Mouse (Mus musculus) liver, postnatal 0 days (tissue): ENCODE measurements around the gene Ubald1. TPM values are rescaled to one million over a fixed set of nuclear protein-coding genes. Genes with fewer than 3 reads are reported as not detected.

Source experiments
- ATAC-seq: fragments of 200-750 bp; cut with Nextera tagmentation; 2 replicates; pipeline ENCODE4 v1.8.0; 2017; ENCODE audit warnings: mild to moderate bottlenecking, moderate library complexity
- DNase-seq: peaks from one replicate; pipeline ENCODE4 v3.0.0-alpha.2; 2016
- H3K27ac ChIP-seq: fragments of 300-500 bp; sonication (generic); 2 replicates; pipeline ENCODE4 v1.5.1; 2014; ENCODE audit warnings: antibody characterized with exemption, moderate library complexity, mild to moderate bottlenecking, low read depth
- H3K27me3 ChIP-seq: fragments of 300-500 bp; sonication (generic); 2 replicates; pipeline ENCODE4 v1.6.1; 2014; ENCODE audit warnings: low read length, control low read depth, mixed read lengths; ENCODE audit not compliant: insufficient read depth
- H3K36me3 ChIP-seq: fragments of 300-500 bp; sonication (generic); replicated peaks from 2 replicates; pipeline ENCODE4 v1.6.1; 2014; ENCODE audit warnings: mild to moderate bottlenecking, control low read depth, low read length, moderate library complexity, mixed read lengths; ENCODE audit not compliant: insufficient read depth
- H3K4me1 ChIP-seq: fragments of 300-500 bp; sonication (generic); 2 replicates; pipeline ENCODE4 v1.6.1; 2014; ENCODE audit warnings: antibody characterized with exemption, mild to moderate bottlenecking, control low read depth; ENCODE audit not compliant: insufficient read depth
- H3K4me2 ChIP-seq: fragments of 300-500 bp; sonication (generic); 2 replicates; pipeline ENCODE4 v1.6.1; 2014; ENCODE audit warnings: low read depth, mild to moderate bottlenecking, low read length, moderate library complexity, mixed read lengths
- H3K4me3 ChIP-seq: fragments of 300-500 bp; sonication (generic); 2 replicates; pipeline ENCODE4 v1.5.1; 2014; ENCODE audit warnings: low read depth, low read length
- H3K9ac ChIP-seq: fragments of 300-500 bp; sonication (generic); replicated peaks from 2 replicates; pipeline ENCODE4 v1.6.1; 2014; ENCODE audit warnings: mild to moderate bottlenecking, moderate library complexity
- H3K9me3 ChIP-seq: fragments of 300-500 bp; sonication (generic); 2 replicates; pipeline ENCODE4 v1.6.1; 2016; ENCODE audit warnings: mild to moderate bottlenecking, control low read depth, low read length, mixed read lengths
- CTCF ChIP-seq: sonication (generic); IDR thresholded peaks from 2 replicates; pipeline ENCODE4 v1.5.1; 2016; ENCODE audit warnings: antibody characterized with exemption, low read depth
- EP300 ChIP-seq: IDR thresholded peaks from 2 replicates; pipeline ENCODE4 v1.6.1; 2016; ENCODE audit warnings: antibody characterized with exemption, low read depth, mild to moderate bottlenecking
- WGBS: fragments of 180-500 bp; shearing (Covaris S2); extraction: QIAGEN DNeasy Blood & Tissue Kit; methylation state at CpG from one replicate; pipeline ENCODE4 v1.1.7; 2014; ENCODE audit not compliant: insufficient replicate concordance; 5-methylcytosine and 5-hydroxymethylcytosine counted together
- polyA plus RNA-seq: library from polyadenylated mRNA; unstranded; fragments of >200 nt; fragmentation: Nextera tagmentation; extraction: Ambion mirVana; gene quantifications from 2 replicates; pipeline ENCODE4 v1.2.1, GENCODE M21; 2015

The Ubald1 gene
- polyA plus RNA-seq, 1 experiment from 2014 or later = 16.7 TPM

- no peak overlapping the region for H3K4me2 ChIP-seq
- peaks cover 32% of the 10 kb centered on the region for H3K4me1 ChIP-seq
- H3K9me3 ChIP-seq = no peaks in the 10 kb centered on the region
- no peak overlapping the region for H3K4me3 ChIP-seq
- ATAC-seq (no peak), DNase-seq (no peak)
- H3K27me3 ChIP-seq = no peaks in the 10 kb centered on the region
- TF ChIP-seq EP300 (no peak), CTCF (peak; percentile 65)
- 97% methylated on average over 2 of the region's 2 CpGs for WGBS
- no peak overlapping the region for H3K27ac ChIP-seq
- no peak overlapping the region for H3K9ac ChIP-seq
- peaks cover 31% of the 10 kb centered on the region for H3K36me3 ChIP-seq
These were observed 29.6 kb upstream of the Ubald1 start for GRCm38 (mm10) chr16:4909745-4910144.

DNA sequence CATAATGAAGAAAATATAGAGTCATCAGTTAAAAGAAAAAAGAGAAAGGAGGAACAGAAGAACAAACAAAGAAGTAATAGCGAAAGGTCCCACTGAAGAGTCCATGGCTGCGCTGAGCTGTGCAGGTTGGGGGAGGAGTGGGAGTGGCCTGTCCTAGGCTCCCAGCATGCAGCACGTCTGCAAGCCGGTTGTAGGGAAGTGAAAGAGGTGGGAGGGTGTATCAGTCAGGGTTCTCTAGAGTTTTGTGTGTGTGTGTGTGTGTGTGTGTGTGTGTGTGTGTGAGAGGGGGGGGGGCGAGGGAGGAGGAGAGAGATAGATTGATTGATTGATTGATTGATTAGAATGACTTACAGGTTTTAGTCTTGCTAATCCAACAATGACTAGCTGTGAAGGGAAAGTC, 27.9 kb upstream of the Ubald1 start:
- ATAC-seq = peak; percentile 79
- Histone ChIP-seq H3K4me1 (peaks cover 32% of the 10 kb centered on the region), H3K9me3 (no peaks in the 10 kb centered on the region), H3K36me3 (peaks cover 31% of the 10 kb centered on the region), H3K4me2 (no peak overlapping the region), H3K4me3 (no peak overlapping the region), H3K27ac (peak overlapping the region; percentile 57), H3K27me3 (no peaks in the 10 kb centered on the region), H3K9ac (no peak overlapping the region)
- 28% methylated on average over 4 of the region's 5 CpGs for WGBS
- TF ChIP-seq EP300 (no peak), CTCF (no peak)
- peak; percentile 71 for DNase-seq

GRCm38 (mm10) chr16:4907386-4907785, 27.3 kb upstream of the Ubald1 start:
- Histone ChIP-seq H3K27me3 (no peaks in the 10 kb centered on the region), H3K27ac (peak overlapping the region; percentile 57)

GRCm38 (mm10) chr16:4906559-4906958, 26.4 kb upstream of the Ubald1 start:
- Histone ChIP-seq H3K27ac (no peak overlapping the region), H3K9me3 (no peaks in the 10 kb centered on the region), H3K9ac (no peak overlapping the region), H3K4me3 (no peak overlapping the region), H3K4me1 (peaks cover 29% of the 10 kb centered on the region), H3K27me3 (no peaks in the 10 kb centered on the region), H3K36me3 (peaks cover 26% of the 10 kb centered on the region), H3K4me2 (no peak overlapping the region)
- DNase-seq = no peak
- TF ChIP-seq CTCF (no peak), EP300 (no peak)
- no peak for ATAC-seq

More at GRCm38 (mm10) chr16:4907386-4907785, 27.3 kb upstream of the Ubald1 start:
- no peak for TF ChIP-seq EP300
- TF ChIP-seq CTCF = no peak
- Histone ChIP-seq H3K9ac (no peak overlapping the region), H3K9me3 (no peaks in the 10 kb centered on the region), H3K36me3 (peaks cover 31% of the 10 kb centered on the region), H3K4me3 (no peak overlapping the region), H3K4me1 (peaks cover 29% of the 10 kb centered on the region), H3K4me2 (no peak overlapping the region)
- ATAC-seq = peak; percentile 31
- DNase-seq = no peak
- WGBS = 69% methylated on average over 2 of the region's 2 CpGs

- H3K4me3 ChIP-seq = no peak overlapping the region
- TF ChIP-seq EP300 (no peak), CTCF (no peak)
- peaks cover 17% of the 10 kb centered on the region for H3K36me3 ChIP-seq
- H3K27ac ChIP-seq = no peak overlapping the region
- no peak overlapping the region for H3K9ac ChIP-seq
- ATAC-seq (no peak), DNase-seq (no peak)
- no peaks in the 10 kb centered on the region for H3K27me3 ChIP-seq
- H3K4me1 ChIP-seq = peaks cover 29% of the 10 kb centered on the region
- no peak overlapping the region for H3K4me2 ChIP-seq
- H3K9me3 ChIP-seq = no peaks in the 10 kb centered on the region
- 36% methylated on average over 1 of the region's 1 CpGs for WGBS
These were observed 25.5 kb upstream of the Ubald1 start for GRCm38 (mm10) chr16:4905591-4905990.

GRCm38 (mm10) chr16:4904878-4905277, 24.8 kb upstream of the Ubald1 start:
- WGBS = 59% methylated on average over 3 of the region's 3 CpGs
- Histone ChIP-seq H3K4me1 (peaks cover 29% of the 10 kb centered on the region), H3K27me3 (no peaks in the 10 kb centered on the region), H3K9ac (no peak overlapping the region), H3K36me3 (peaks cover 12% of the 10 kb centered on the region; the same call in 1 of the 2 replicates), H3K4me2 (no peak overlapping the region), H3K4me3 (no peak overlapping the region), H3K27ac (no peak overlapping the region), H3K9me3 (no peaks in the 10 kb centered on the region)
- ATAC-seq (no peak), DNase-seq (no peak)
- TF ChIP-seq EP300 (no peak), CTCF (no peak)
